Mouse (Mus musculus) gastrocnemius, adult 8-10 months (tissue): ENCODE measurements around the gene Lpar2. TPM values are rescaled to one million over a fixed set of nuclear protein-coding genes. Genes with fewer than 3 reads are reported as not detected.

Experiments used
- DNase-seq, 2 experiments: peaks; one replicate each; pipeline ENCODE4 v3.0.0; 2022; ENCODE audit warnings: low spot score in 2 of 2
- total RNA-seq, 4 experiments: library from RNA; stranded (reverse); gene quantifications; 2 replicates each; pipeline ENCODE4 v1.2.4; 2022

The Lpar2 gene
- total RNA-seq = under 1 TPM in 3 of 4 experiments, not detected in 1; 0.07 to 0.13 (median 0.07) TPM

DNA sequence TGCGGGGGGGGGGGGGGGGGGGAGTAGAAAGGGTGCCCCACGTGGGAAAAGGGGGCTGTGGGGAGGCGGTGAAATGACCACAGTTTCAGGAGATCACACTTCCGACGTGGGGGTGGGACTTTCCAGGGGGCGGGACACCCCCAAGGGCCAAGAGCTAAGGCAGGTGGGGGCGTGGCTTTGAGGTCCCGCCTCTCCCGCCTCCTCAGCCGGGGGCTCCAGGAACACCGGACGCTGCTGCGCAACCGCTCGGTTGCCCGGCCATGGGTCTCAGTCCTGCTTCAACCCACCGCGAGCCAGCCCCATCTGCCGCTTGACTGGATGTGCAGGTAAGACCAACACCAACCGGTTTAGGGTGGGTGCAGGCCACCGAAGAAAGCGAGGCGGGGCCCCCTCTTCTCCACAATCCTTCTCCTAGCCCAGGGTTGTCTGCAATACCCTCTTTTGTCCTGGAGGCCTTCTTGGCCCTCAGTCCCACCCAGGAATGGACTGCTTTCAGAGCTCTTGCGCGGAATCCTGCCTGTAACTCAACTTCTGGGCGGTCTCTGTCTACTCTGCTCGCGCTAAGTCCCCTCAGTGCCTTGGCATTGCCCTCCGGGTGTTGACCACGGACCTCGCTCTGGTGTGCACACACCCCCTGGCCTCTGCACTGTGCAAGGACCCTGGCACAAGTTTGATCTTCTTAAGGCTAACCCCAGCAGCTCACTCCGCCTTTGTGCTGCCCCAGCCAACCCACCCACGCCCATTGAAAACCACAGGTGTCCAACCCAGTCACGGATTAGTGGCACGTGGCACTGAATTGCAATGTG is at the start of gene Lpar2:
Lpar2 (plus strand) TSS at position 44 of the 806 bp plus-strand sequence.
- no peak for DNase-seq

DNA sequence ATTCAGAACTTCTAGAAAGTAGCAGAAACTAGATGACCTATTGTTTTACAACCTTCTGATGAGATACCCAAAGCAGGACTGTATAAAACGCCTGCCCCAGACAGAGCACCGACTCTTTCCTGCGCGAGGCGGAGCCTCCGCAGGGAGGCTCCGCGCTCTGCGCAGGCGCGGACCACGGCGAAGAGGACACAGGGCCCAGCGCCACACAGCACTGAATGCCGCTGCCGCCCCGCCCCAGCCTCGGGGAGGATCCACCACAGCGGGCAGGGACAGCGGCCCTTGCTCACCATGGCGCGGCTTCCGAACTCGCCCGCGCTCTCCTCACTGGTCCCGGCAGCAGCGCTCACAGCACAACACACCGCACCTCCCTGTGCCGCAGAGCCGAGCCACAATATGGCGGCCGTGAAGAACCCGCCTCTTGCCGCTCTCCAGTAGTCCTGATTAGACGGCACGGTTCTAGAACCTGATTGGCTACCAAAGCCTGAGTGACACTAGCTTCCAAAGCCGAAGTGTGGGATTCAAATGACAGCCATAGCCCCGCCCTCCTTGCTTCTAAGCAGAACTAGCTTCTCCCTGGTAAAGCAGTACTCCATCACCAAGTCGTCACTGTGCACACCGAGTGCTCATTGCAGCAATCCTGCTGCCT is 47.6 kb upstream of the Lpar2 start, which contains the start of gene Gm20422:
Gm20422 (minus strand) TSS at position 384 of the 646 bp plus-strand sequence.
- peak; percentile 75 to 84 for DNase-seq

DNA sequence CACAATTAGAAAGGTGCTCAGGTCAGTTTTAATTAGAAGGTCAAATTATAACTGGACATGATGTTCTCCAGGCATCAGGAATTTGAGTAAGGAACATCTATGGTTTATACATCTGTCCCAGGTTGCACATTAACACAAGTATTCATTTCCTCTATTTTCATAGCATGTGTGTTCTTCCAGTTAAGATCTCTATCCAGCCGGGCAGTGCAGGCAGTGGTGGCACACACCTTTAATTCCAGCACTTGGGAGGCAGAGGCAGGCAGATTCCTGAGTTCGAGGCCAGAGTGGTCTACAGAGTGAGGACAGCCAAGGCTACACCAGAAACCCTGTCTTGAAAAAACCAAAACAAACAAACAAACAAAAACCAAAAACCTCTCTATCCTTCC is 47.1 kb upstream of the Lpar2 start:
- no peak for DNase-seq

DNA sequence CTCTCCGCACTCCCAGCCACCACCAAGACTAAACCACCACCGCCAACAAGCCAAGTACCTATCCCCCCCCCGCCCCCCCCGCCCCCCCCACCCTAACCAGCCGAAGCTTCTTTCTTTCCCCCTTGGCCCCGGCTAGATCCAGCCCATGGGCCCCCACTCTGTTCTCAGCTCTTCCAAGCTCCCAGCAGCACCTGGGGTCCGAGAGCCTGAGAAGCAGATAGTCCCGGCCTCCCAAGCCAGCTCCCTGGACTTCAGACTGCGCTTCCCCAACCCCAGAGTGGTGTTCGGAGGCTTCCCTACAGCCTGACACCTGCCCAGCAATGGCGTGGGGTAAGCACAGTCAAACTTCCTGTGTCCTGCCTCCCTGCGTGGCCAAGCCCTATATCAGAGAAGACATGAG is 45.1 kb upstream of the Lpar2 start:
- no peak for DNase-seq

DNA sequence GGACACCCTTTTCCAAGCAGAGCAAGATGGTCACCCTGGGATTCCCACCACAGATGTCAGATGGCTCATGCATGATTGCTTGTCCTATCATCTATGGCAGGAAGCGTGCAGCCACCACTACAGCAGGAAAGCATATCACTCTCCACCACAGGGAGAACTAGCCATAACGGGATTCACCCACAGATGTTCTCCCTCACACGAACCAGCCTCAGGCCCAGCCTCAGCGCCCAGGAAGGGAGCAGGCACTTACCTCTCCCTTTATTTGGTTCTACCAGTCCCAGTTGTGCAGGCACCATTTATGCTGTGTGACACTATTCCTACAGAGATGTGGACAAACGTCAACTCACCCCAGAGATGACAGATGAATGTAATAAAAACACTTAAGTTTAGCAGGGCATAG is 33.1 kb upstream of the Lpar2 start:
- no peak for DNase-seq

DNA sequence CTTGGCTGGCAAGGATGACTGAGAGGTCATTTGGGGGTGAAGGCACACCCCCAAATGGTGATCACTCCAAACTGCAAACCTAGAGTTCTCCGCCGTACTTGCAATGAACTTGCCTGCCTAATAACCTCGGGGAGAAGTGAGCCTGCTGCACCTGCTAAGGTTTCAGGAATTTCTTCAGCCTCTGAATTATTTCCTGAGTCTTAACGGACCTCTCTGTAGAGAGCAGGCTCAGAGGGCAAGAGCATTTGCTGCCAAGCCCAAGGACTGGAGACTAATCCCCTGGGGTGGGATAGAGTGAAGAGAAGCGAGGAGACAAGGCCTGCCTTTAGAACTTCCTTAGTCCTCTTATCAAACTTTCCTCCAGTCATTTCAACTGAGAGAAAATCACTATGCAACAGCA is 32.5 kb upstream of the Lpar2 start:
- no peak for DNase-seq

DNA sequence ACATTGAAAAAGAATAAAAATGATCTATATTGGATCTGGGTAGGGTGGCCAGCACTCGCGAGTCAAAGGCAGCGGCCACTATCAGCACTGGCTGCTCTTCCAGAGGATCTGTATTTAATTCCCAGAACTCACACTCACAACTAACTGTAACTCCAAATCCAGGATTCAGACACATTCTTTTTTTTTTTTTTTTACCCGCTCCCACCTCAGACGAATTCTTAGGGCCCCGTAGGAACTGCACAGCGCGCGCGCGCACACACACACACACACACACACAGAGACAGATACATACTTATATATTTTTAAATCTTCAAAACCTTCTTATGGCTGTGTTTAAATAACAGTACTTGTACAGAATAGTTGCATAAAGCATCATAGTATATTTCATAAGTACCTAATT is 31.9 kb upstream of the Lpar2 start:
- no peak for DNase-seq

DNA sequence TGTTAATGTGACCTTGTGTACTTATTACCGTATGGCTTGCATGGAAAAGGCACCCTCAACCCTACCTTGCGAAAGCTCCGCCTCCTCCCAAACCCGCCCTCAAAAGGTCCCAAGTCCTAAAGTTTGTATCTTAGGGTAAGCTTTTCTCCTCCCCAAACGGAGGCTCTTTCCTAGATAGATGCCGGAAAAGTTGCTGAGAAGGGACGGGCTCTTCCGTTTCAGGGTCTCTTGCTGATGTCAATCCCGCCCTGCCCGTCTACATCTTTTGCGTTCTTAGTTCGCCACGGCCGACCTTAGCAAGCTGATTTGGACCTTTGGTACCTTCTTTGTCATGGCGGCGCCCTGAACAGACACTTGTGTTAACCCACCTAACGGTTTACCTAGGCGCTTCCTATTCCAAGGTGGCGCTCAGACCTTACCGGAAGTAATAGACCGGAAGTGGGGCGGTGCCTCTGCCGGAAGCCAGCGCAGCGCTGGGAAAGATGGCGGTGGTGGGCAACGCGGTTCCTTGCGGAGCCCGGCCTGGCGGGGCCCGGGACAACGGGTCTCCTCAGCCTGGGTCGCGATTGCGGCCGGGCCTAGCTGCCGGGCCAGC is 31.4 kb upstream of the Lpar2 start, which contains the start of the genes Atp13a1 and Zfp866:
Atp13a1 (plus strand) TSS at position 391 of the 595 bp plus-strand sequence.
Zfp866 (minus strand) TSS at position 406 of the 595 bp plus-strand sequence.
- DNase-seq = peak; percentile 63 to 76

DNA sequence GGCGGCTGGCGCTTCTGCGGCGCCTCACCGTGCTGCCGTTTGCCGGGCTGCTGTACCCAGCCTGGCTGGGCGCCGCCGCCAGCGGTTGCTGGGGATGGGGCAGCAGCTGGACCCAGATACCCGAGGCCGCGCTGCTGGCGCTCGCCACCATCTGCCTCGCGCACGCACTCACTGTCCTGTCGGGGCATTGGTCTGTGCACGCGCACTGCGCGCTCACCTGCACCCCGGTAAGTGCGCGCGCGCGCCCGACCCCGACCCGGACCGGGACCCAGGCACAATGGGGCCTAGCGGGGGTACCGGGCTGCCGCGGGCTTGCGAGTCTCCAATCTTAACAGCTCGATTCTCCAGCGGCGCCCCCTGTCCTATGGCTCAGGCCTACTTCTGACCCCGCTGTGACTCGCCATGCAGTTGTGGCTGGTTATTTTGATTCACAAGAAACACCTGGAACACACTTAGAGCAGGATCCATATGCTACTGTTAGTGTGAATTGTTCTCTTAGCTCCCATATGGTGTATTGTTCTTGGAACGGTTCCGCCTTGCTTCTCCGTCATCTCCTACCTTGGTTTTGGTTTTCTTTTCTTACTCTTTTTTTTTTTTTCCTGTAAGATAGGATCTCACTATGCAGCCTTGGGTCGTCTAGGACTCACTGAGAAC is 30.7 kb upstream of the Lpar2 start:
- peak in 1 of 2 experiments; percentile 9 for DNase-seq

DNA sequence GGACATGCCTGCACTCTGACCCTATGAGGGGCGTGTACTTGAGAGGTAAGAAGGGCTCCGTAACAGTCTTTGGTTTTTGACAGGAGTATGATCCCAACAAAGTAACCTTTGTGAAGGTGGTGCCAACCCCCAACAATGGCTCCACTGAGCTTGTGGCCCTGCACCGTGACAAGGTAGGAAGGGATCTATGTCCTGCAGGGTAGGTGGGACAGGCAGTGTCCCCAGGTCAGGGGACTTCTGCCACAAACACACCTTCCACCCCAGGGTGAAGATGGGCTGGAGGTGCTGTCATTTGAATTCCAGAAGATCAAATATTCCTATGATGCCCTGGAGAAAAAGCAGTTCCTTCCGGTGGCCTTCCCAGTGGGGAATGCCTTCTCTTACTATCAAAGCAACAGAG is 28.6 kb upstream of the Lpar2 start:
- DNase-seq = no peak

DNA sequence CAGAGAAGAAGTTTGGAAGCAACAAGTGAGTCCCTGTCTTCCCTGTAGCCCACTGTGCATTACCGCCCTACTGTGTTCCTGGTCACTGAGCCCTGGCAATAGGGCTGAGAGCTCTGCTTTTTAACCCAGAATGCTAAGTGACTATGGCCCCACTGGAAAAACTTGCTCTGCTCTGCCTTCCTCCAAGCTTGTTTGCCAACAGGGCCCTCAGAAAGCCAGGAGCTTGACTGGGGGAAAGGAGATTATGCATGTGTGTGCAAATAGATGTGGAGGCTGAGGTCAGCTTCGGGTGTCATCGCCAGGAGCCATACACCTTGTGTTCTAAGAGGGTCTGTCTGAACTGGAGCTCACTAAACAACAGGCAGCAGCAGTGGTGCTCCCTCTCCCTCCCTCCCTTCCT is 28.1 kb upstream of the Lpar2 start:
- DNase-seq = no peak

DNA sequence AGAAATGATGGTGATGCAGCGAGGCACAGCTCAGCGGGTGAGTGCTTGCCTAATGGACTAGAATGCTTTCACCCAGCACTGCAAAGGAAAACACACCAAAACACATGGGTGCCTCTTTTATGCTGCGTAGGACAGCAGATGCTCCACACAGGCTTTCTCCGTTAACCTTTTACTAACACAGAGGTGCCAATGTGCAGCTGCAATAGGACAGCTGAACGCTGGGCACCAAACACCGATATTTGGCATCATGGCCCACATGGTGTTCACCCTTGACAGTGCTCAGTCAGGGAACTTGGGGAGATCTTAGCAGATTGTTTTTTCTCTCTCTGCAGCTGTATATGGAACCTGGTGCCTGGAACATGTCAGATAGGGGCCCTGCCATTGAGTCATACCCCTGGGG is 27.3 kb upstream of the Lpar2 start:
- DNase-seq = no peak

DNA sequence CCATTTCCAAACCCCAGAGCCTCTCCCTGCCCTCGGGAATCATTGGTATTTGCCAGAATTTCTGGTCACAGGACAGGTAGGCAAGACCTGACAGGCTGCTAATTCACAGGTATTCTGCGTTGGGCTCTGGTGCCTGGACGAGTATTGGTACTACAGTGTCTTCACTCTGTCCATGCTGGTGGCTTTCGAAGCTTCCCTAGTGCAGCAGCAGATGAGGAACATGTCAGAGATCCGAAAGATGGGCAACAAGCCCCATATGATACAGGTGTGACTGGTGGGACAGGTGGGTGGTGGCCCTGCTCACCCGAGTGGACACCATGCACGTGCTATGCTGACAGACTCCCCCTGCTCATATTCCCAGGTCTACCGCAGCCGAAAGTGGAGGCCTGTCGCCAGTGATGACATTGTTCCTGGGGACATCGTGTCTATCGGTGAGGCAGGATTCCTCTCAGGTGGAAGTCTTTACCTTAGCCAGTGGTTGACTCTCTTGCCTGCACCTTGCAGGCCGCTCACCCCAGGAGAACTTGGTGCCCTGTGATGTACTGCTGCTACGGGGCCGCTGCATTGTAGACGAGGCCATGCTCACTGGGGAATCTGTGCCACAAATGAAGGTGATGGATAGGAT is 25.4 kb upstream of the Lpar2 start:
- DNase-seq = no peak

DNA sequence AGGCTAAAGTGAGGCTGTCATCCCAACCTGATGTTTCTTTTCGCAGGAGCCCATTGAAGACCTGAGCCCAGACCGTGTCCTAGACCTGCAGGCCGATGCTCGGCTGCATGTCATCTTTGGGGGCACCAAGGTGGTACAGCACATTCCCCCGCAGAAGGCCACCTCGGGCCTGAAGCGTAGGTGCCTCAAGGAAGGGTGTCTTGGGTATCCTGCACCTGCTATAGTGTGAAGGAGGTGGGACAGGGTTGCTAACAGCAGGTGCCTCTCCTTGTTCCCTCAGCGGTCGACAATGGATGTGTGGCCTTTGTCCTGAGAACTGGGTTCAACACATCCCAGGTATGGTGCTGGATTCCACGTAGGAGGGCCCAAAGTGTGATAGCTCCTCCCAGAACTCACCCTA is 24.6 kb upstream of the Lpar2 start:
- DNase-seq = no peak

DNA sequence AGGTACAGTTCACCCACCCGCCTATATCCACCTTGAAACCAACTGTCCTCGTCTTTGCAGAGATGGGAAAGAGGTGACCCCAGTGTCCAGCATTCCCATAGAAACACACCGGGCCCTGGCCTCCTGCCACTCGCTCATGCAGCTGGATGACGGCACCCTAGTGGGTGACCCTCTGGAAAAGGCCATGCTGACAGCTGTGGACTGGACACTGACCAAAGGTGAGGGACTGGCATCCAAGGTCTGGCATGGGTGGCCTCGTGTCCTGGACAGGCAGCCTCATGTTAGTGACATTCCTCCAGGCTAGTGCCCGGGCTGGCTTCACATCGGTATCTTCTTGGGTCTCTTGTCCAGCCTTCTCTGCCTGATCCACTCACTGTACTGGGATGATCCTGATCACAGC is 23.0 kb upstream of the Lpar2 start:
- no peak for DNase-seq

DNA sequence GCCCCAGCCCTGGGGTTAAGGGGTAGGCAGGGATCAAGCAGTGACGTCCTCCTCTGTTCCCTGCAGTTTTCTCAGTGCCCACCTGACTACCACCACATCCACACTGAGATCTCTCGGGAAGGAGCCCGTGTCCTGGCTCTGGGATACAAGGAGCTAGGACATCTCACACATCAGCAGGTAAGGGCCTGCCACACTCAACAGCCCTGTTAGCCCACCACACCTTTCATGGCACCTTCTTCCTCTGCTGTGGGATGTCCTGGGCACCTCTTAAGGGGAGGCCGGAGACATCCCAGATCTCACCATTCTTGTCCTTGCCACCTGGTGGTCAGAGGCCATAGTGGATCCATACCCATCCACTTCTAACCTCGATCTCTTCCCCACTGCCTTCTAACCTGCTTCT is 22.3 kb upstream of the Lpar2 start:
- DNase-seq = no peak

DNA sequence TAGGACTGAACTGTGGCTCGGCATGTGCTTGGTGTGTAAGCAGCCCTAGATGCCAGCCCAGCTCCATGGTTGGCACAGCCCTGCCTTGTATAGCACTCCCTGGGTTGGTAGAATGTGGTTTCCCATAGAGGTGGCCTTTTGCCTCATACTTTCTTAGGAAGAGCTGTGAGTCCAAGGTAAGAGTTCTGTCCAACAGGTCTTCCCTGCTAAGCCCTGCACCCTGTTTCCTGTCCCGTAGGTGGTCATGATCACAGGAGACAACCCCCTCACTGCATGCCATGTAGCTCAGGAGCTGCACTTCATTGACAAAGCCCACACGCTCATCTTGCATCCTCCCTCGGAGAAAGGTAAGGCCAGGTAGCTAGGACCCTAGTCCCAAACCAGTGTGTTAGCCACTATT is 20.4 kb upstream of the Lpar2 start:
- no peak for DNase-seq

DNA sequence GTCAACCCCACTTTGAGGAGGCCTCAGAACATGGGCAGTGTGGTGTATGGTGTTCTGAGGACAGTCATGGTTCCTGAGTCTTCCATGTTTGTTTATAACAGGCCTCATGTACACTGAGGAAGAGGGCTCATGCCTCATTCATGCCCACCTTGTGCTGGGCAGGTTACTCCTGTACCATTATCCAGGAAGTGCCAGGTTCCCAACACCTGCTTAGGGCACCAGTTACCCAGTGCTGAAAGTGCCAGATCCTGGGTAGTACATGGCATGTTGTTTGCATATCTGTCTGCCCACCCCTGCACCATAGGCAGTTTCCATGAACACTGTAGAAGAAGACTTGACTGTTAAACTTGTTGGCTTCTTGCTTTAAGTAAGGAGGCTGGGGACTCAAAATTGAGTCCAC is 20.0 kb upstream of the Lpar2 start:
- no peak for DNase-seq

DNA sequence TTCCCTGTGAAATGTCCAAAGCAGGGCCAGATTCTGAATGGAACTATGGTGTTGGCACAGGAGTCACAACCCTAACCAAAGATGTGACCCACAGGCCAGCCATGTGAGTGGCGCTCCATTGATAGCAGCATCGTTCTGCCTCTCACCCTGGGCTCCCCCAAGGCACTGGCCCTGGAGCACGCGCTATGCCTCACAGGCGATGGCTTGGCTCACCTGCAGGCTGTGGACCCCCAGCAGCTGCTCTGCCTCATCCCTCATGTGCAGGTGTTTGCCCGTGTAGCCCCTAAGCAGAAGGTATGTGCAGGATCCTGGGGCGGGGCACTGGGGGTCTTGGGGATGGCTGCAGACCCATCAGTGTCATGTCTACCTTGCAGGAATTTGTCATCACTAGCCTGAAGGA is 18.9 kb upstream of the Lpar2 start:
- peak in 1 of 2 experiments; percentile 2 for DNase-seq

DNA sequence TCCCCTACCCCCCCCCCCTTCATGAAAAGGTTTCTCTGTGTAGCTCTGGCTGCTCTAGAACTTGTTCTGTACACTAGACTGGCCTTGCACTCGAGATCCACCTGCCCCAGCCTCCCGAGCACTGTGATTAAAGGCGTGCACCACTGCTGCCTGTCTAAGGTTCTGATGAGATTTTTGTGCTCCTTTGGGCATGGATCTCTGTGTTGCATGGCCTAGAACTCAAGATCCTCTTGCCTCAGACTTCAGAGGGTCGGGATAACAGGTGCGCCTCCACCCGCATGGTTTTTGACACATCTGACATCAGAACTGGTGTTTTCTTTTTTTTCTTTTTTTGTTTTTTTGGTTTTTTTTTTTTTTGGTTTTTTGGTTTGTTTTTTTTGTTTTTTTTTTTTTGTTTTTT is 17.7 kb upstream of the Lpar2 start:
- DNase-seq = peak in 1 of 2 experiments; percentile 1

DNA sequence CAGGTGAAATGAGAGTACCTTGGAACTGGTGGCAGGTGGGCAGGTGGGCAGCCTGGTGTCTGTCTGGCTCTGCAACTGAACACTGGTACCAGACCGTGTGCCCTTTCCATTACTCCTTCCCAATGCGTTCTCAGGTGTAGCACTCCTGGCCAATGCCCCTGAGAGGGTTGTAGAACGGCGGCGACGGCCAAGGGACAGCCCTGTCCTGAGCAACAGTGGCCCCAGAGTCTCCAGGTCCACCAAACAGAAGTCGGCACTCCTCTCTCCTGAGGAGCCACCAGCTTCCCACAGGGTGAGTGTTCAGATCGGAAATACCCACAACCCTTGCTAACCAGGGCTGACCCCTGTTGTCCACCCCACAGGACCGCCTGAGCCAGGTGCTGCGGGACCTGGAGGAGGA is 17.1 kb upstream of the Lpar2 start:
- DNase-seq = no peak
